Mouse (Mus musculus): Measurements from ENCODE around the gene Tmem53.

- no peak for TF ChIP-seq CTCF (IDR thresholded peaks at IDR 0.05; ENCODE audit: low read depth, low read length)
- no peak for TF ChIP-seq POLR2A (IDR thresholded peaks at IDR 0.05; ENCODE audit: extremely low read depth, insufficient read depth, low read length)
These were observed 600 bp downstream of the Tmem53 start for GRCm38 (mm10) chr4:117252351-117252750.

All from liver, adult 2 months (tissue).